Mouse (Mus musculus) myocyte (in vitro differentiated cells): ENCODE data around the gene Scpep1.
"Not testable (repeated sequence)": the region's sequence is repeated elsewhere in the genome, so short reads cannot be mapped to it uniquely, and the experiment has no call there.

Experiments
- CEBPB ChIP-seq: IDR thresholded peaks from 2 replicates; pipeline ENCODE4 v1.6.1; 2011; ENCODE audit warnings: mild to moderate bottlenecking, moderate library complexity; ENCODE audit not compliant: poor library complexity, insufficient read depth, severe bottlenecking
- E2F4 ChIP-seq: IDR thresholded peaks from one replicate; pipeline ENCODE4 v1.6.1; 2011; ENCODE audit warnings: mild to moderate bottlenecking, control low read depth, moderate library complexity; ENCODE audit not compliant: insufficient read depth
- MAX ChIP-seq: IDR thresholded peaks from one replicate; pipeline ENCODE4 v1.6.1; 2011; ENCODE audit warnings: low read depth, mild to moderate bottlenecking, control low read depth
- MYOD1 ChIP-seq, 3 experiments: IDR thresholded peaks; one replicate each; pipeline ENCODE4 v1.6.1; 2011; ENCODE audit warnings: control low read depth in 2 of 3, low read depth in 2 of 3, mild to moderate bottlenecking in 2 of 3, moderate library complexity in 1 of 3; ENCODE audit not compliant: insufficient read length in 2 of 3, control insufficient read depth in 1 of 3
- MYOG ChIP-seq, 3 experiments: IDR thresholded peaks; one replicate each; pipeline ENCODE4 v1.6.1; 2011; ENCODE audit warnings: control low read depth in 2 of 3, low read depth in 2 of 3, mild to moderate bottlenecking in 2 of 3; ENCODE audit not compliant: insufficient read length in 2 of 3, control insufficient read depth in 1 of 3, insufficient read depth in 1 of 3
- POLR2A ChIP-seq: IDR thresholded peaks from one replicate; pipeline ENCODE4 v1.6.1; 2011; ENCODE audit warnings: low read depth, mild to moderate bottlenecking, control low read depth, moderate library complexity; ENCODE audit not compliant: insufficient read length
- POLR2AphosphoS2 ChIP-seq: IDR thresholded peaks from one replicate; pipeline ENCODE4 v1.6.1; 2011; ENCODE audit warnings: low read depth, control low read depth; ENCODE audit not compliant: insufficient read length
- REST ChIP-seq: IDR thresholded peaks from one replicate; pipeline ENCODE4 v1.6.1; 2011; ENCODE audit warnings: mild to moderate bottlenecking, control low read depth, moderate library complexity; ENCODE audit not compliant: insufficient read depth, insufficient read length
- SRF ChIP-seq: IDR thresholded peaks from one replicate; pipeline ENCODE4 v1.6.1; 2011; ENCODE audit warnings: low read depth; ENCODE audit not compliant: control insufficient read depth, insufficient read length
- TCF12 ChIP-seq: IDR thresholded peaks from one replicate; pipeline ENCODE4 v1.6.1; 2011; ENCODE audit warnings: mild to moderate bottlenecking, control low read depth; ENCODE audit not compliant: poor library complexity, insufficient read depth, severe bottlenecking
- TCF3 ChIP-seq: IDR thresholded peaks from one replicate; pipeline ENCODE4 v1.6.1; 2011; ENCODE audit warnings: low read depth, control low read depth; ENCODE audit not compliant: insufficient read length
- USF1 ChIP-seq: IDR thresholded peaks from one replicate; pipeline ENCODE4 v1.6.1; 2011; ENCODE audit warnings: low read depth, mild to moderate bottlenecking, control low read depth, moderate library complexity

GRCm38 (mm10) chr11:88895800-88896232 is 59.4 kb downstream of the Scpep1 start:
- TF ChIP-seq POLR2A; USF1; SRF; POLR2AphosphoS2; TCF12; MYOD1 (IDR thresholded peaks at IDR 0.05; ENCODE audit: control insufficient read depth in 1 of 3, insufficient read length in 2 of 3, low read depth in 2 of 3); MAX; E2F4; REST; MYOG (IDR thresholded peaks at IDR 0.05; ENCODE audit: control insufficient read depth in 1 of 3, insufficient read depth in 1 of 3, insufficient read length in 2 of 3, low read depth in 2 of 3); CEBPB; TCF3: not testable (repeated sequence)
